15 mouse cellular contexts compared by ENCODE assay signal in the genomic region with DNA sequence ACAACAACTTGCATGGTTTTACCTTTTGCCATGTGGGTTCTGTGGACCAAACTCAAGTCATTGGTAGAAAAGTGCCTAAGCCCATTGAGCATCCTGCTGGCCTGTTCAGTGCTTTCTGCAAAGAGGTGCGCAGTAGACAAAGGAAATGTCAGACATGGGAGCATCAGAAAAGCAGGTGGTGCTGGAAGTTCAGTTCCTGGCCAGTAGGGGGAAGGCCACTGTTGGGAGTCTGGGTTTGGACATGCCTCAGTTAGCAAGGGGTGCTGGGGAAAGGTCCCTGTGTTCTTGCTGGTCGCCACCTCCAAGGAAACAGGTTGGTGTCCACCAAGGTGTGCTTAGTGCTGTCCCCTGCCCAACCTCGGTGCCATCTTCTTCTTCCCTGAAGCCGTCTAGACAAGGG. TPM values are rescaled to one million over a fixed set of nuclear protein-coding genes. Genes with fewer than 3 reads are reported as not detected.
DNase-seq lines count a peak whose midpoint lies in the region; ATAC-seq and TF ChIP-seq lines count a peak whose summit lies in the region.
"Had no signal": no experiment of that assay in that cellular context is flagged by ENCODE, and none has a peak within 500 bp of the region (broad histone marks: within the 10 kb centered on the region; RNA-seq: fewer than 3 reads in every experiment).

No protein-coding gene starts in this region.

- 85% methylated on average over 4 of the region's 4 CpGs for WGBS in forebrain, postnatal 0 days
- 93% methylated on average over 4 of the region's 4 CpGs for WGBS in forebrain, embryonic 10.5 days
- 93% methylated on average over 4 of the region's 4 CpGs for WGBS in lung, embryonic 14.5 days
- WGBS in heart, embryonic 12.5 days, result 93% methylated on average over 4 of the region's 4 CpGs

- no peak overlapping the region for H3K4me2 ChIP-seq in forebrain, postnatal 0 days (ENCODE audit: low read depth)
- no peak overlapping the region for H3K4me2 ChIP-seq in lung, embryonic 14.5 days
- H3K4me2 ChIP-seq in CH12.LX (ENCODE audit: insufficient read depth, low read depth, poor library complexity, severe bottlenecking), result no peak overlapping the region
- H3K4me2 ChIP-seq in heart, embryonic 12.5 days, result no peak overlapping the region
- H3K4me2 ChIP-seq: embryonic facial prominence, embryonic 13.5 days; neural tube, embryonic 12.5 days had no signal

- no peak overlapping the region for H3K4me3 ChIP-seq in forebrain, postnatal 0 days (ENCODE audit: low read depth, low read length)
- no peak overlapping the region for H3K4me3 ChIP-seq in forebrain, embryonic 10.5 days
- H3K4me3 ChIP-seq in lung, embryonic 14.5 days (ENCODE audit: low read depth, low read length), result no peak overlapping the region
- no peak overlapping the region for H3K4me3 ChIP-seq in CH12.LX (replicated peaks in 1 of 3; ENCODE audit: low read depth in 2 of 3, low read length in 2 of 3, poor library complexity in 1 of 3)
- no peak overlapping the region for H3K4me3 ChIP-seq in cortical plate, adult 2 months (ENCODE audit: insufficient read depth, low read length)
- H3K4me3 ChIP-seq in heart, embryonic 12.5 days, result no peak overlapping the region
- H3K4me3 ChIP-seq: embryonic facial prominence, embryonic 13.5 days; limb, embryonic 10.5 days; neural tube, embryonic 12.5 days had no signal

- H3K9me3 ChIP-seq in forebrain, postnatal 0 days (ENCODE audit: low read length), result no peaks in the 10 kb centered on the region
- no peaks in the 10 kb centered on the region for H3K9me3 ChIP-seq in forebrain, embryonic 10.5 days
- H3K9me3 ChIP-seq in lung, embryonic 14.5 days (ENCODE audit: low read depth, low read length), result no peaks in the 10 kb centered on the region
- no peaks in the 10 kb centered on the region for H3K9me3 ChIP-seq in CH12.LX (replicated peaks; ENCODE audit: low read length)
- H3K9me3 ChIP-seq in heart, embryonic 12.5 days (replicated peaks), result no peaks in the 10 kb centered on the region
- H3K9me3 ChIP-seq: embryonic facial prominence, embryonic 13.5 days; limb, embryonic 10.5 days; neural tube, embryonic 12.5 days had no signal

- in situ Hi-C loops in CH12.LX (cut with MboI; ENCODE audit: low pct_ligation_motif_present, low pct_unique_long_range_greater_than_20kb, low sequenced_read_pairs), result no loop called here

- H3K79me2 ChIP-seq in CH12.LX (replicated peaks; ENCODE audit: control insufficient read depth, extremely low read depth, insufficient read depth, poor library complexity, severe bottlenecking), result no peaks in the 10 kb centered on the region

- dilution Hi-C loops in CH12.LX (cut with MboI; ENCODE audit: extremely low pct_ligation_motif_present, extremely low pct_unique_long_range_greater_than_20kb, low sequenced_read_pairs), result no loop called here

- no peak for ATAC-seq in forebrain, postnatal 0 days
- no peak for ATAC-seq in lung, embryonic 14.5 days (ENCODE audit: insufficient read depth)
- no peak for ATAC-seq in megakaryocyte, adult 5-6 weeks (ENCODE audit: poor library complexity, severe bottlenecking)
- no peak for ATAC-seq in heart, embryonic 12.5 days (ENCODE audit: insufficient number of reproducible peaks, low FRiP score)
- ATAC-seq: hindbrain, embryonic 16.5 days had no signal

- H3K27ac ChIP-seq in forebrain, postnatal 0 days (ENCODE audit: low read depth, low read length), result no peak overlapping the region
- H3K27ac ChIP-seq in forebrain, embryonic 10.5 days, result no peak overlapping the region
- no peak overlapping the region for H3K27ac ChIP-seq in lung, embryonic 14.5 days (ENCODE audit: low read depth)
- no peak overlapping the region for H3K27ac ChIP-seq in CH12.LX (ENCODE audit: insufficient read depth, low read depth)
- no peak overlapping the region for H3K27ac ChIP-seq in cortical plate, adult 2 months (ENCODE audit: insufficient read depth, low read length)
- no peak overlapping the region for H3K27ac ChIP-seq in heart, embryonic 12.5 days (ENCODE audit: poor library complexity, severe bottlenecking)
- H3K27ac ChIP-seq: embryonic facial prominence, embryonic 13.5 days; limb, embryonic 10.5 days; macrophage; neural tube, embryonic 12.5 days had no signal

- no peak for TF ChIP-seq RAD21 in CH12.LX (IDR thresholded peaks at IDR 0.05; ENCODE audit: low read depth, low read length)

- no peak overlapping the region for H3K9ac ChIP-seq in forebrain, postnatal 0 days
- H3K9ac ChIP-seq in lung, embryonic 14.5 days, result no peak overlapping the region
- no peak overlapping the region for H3K9ac ChIP-seq in CH12.LX (ENCODE audit: insufficient read depth, low read depth)
- H3K9ac ChIP-seq in heart, embryonic 12.5 days, result no peak overlapping the region
- H3K9ac ChIP-seq: embryonic facial prominence, embryonic 13.5 days; neural tube, embryonic 12.5 days had no signal

- TF ChIP-seq EP300 in CH12.LX (IDR thresholded peaks at IDR 0.05; ENCODE audit: low read length), result no peak

- no peaks in the 10 kb centered on the region for H3K27me3 ChIP-seq in forebrain, postnatal 0 days (ENCODE audit: insufficient read depth, low read length)
- H3K27me3 ChIP-seq in forebrain, embryonic 10.5 days (ENCODE audit: poor library complexity, severe bottlenecking), result peaks cover 26% of the 10 kb centered on the region
- no peaks in the 10 kb centered on the region; the same call in 1 of the 2 replicates for H3K27me3 ChIP-seq in lung, embryonic 14.5 days (ENCODE audit: insufficient read depth, low read length)
- H3K27me3 ChIP-seq in CH12.LX (replicated peaks), result no peaks in the 10 kb centered on the region
- peaks cover 25% of the 10 kb centered on the region for H3K27me3 ChIP-seq in heart, embryonic 12.5 days (replicated peaks)

- H3K36me3 ChIP-seq in forebrain, postnatal 0 days (ENCODE audit: insufficient read depth), result peaks cover 60% of the 10 kb centered on the region
- peaks cover 72% of the 10 kb centered on the region for H3K36me3 ChIP-seq in forebrain, embryonic 10.5 days (replicated peaks)
- peaks cover 63% of the 10 kb centered on the region for H3K36me3 ChIP-seq in lung, embryonic 14.5 days (ENCODE audit: insufficient read depth)
- peaks cover 66 to 80% of the 10 kb centered on the region in 2 experiments for H3K36me3 ChIP-seq in CH12.LX (replicated peaks in 1 of 2; ENCODE audit: control insufficient read depth in 1 of 2, insufficient read depth in 1 of 2, low read length in 1 of 2)
- peaks cover 63% of the 10 kb centered on the region for H3K36me3 ChIP-seq in heart, embryonic 12.5 days

- TF ChIP-seq POLR2A in CH12.LX (IDR thresholded peaks at IDR 0.05; ENCODE audit: low read depth, low read length), result no peak
- no peak for TF ChIP-seq POLR2A in cortical plate, adult 2 months (IDR thresholded peaks at IDR 0.05; ENCODE audit: extremely low read depth, insufficient read depth, low read length)

- no peak for DNase-seq in forebrain, postnatal 0 days
- no peak for DNase-seq in forebrain, embryonic 10.5 days (ENCODE audit: extremely low spot score, low spot score)
- DNase-seq in lung, embryonic 14.5 days, result no peak
- no peak for DNase-seq in lung, postnatal 10 days
- DNase-seq in CH12.LX (ENCODE audit: extremely low read depth), result no peak
- DNase-seq: cerebellum, adult 11 months; heart, adult 18-20 months had no signal

- peak; percentile 65 for TF ChIP-seq CTCF in forebrain, postnatal 0 days (IDR thresholded peaks at IDR 0.05; ENCODE audit: low read depth)
- peak; percentile 66 for TF ChIP-seq CTCF in lung, embryonic 14.5 days (IDR thresholded peaks at IDR 0.05; ENCODE audit: low read depth)
- peak; percentile 14 to 49; a peak in 2 of 4 replicates for TF ChIP-seq CTCF in CH12.LX (conservative IDR thresholded peaks at IDR 0.05 in 1 of 2, IDR thresholded peaks at IDR 0.05 in 1 of 2; ENCODE audit: low read depth in 2 of 2, low read length in 2 of 2)
- TF ChIP-seq CTCF in cortical plate, adult 2 months (IDR thresholded peaks at IDR 0.05; ENCODE audit: extremely low read depth, insufficient read depth, low read length), result peak; percentile 42; the same call in 1 of the 2 replicates

- no peaks in the 10 kb centered on the region for H3K4me1 ChIP-seq in forebrain, postnatal 0 days (ENCODE audit: insufficient read depth)
- peaks cover 24% of the 10 kb centered on the region for H3K4me1 ChIP-seq in forebrain, embryonic 10.5 days
- H3K4me1 ChIP-seq in lung, embryonic 14.5 days (ENCODE audit: insufficient read depth), result no peaks in the 10 kb centered on the region
- H3K4me1 ChIP-seq in CH12.LX (ENCODE audit: control insufficient read depth in 1 of 2, insufficient read depth in 2 of 2), result peaks cover 0 to under 1% of the 10 kb centered on the region in 2 experiments; a peak in 1 of 4 replicates
- H3K4me1 ChIP-seq in cortical plate, adult 2 months (ENCODE audit: control insufficient read depth, insufficient read depth, low read length), result no peaks in the 10 kb centered on the region
- H3K4me1 ChIP-seq in heart, embryonic 12.5 days (replicated peaks), result peaks cover 6% of the 10 kb centered on the region; the same call in 1 of the 2 replicates

RNA-seq across cellular contexts. Expression of gene Pank4, which starts 16.2 kb away (rescaled TPM):
- 39.7 and 40.0 TPM in 2 replicates for total RNA-seq in forebrain, postnatal 0 days (2014; rRNA removed)
- polyA plus RNA-seq in forebrain, postnatal 0 days (2015; fragmentation: Nextera tagmentation; extraction: Ambion mirVana), result 20.4 and 22.6 TPM in 2 replicates
- polyA plus RNA-seq in forebrain, embryonic 10.5 days (2016; fragmentation: Nextera tagmentation; extraction: Ambion mirVana), result 46.8 and 51.8 TPM in 2 replicates
- polyA plus RNA-seq in lung, embryonic 14.5 days (2014; fragmentation: Nextera tagmentation; extraction: Ambion mirVana), result 49.3 and 51.0 TPM in 2 replicates
- total RNA-seq in CH12.LX (2012; rRNA removed) (30.6 and 34.7 TPM in 2 replicates), CH12.LX (2014; rRNA removed) (27.6 and 28.1 TPM in 2 replicates)
- polyA plus RNA-seq in CH12.LX (2012; ENCODE audit: insufficient read length, low read depth), result 22.4 and 23.2 TPM in 2 replicates
- polyA plus RNA-seq in cortical plate, adult 2 months (2012; rRNA removed), result 64.5 and 68.2 TPM in 2 replicates
- 28.8 and 36.1 TPM in 2 replicates for total RNA-seq in megakaryocyte, adult 5-6 weeks (2015)
- total RNA-seq in megakaryocyte, adult 5-6 weeks (2017), result 19.1 and 27.0 TPM in 2 replicates
- 45.7 and 46.2 TPM in 2 replicates for polyA plus RNA-seq in heart, embryonic 12.5 days (2016; fragmentation: Nextera tagmentation; extraction: Ambion mirVana)

RNA-seq across cellular contexts. Expression of gene Hes5, which starts 19.4 kb away (rescaled TPM):
- total RNA-seq in forebrain, postnatal 0 days (2014; rRNA removed), result 92.2 and 100 TPM in 2 replicates
- polyA plus RNA-seq in forebrain, postnatal 0 days (2015; fragmentation: Nextera tagmentation; extraction: Ambion mirVana), result 107 and 120 TPM in 2 replicates
- 272 and 295 TPM in 2 replicates for polyA plus RNA-seq in forebrain, embryonic 10.5 days (2016; fragmentation: Nextera tagmentation; extraction: Ambion mirVana)
- 0.14 and 0.15 TPM in 2 replicates for polyA plus RNA-seq in lung, embryonic 14.5 days (2014; fragmentation: Nextera tagmentation; extraction: Ambion mirVana)
- 6.2 and 6.8 TPM in 2 replicates for total RNA-seq in CH12.LX (2012; rRNA removed)
- total RNA-seq in CH12.LX (2014; rRNA removed), result 2.1 and 2.7 TPM in 2 replicates
- polyA plus RNA-seq in CH12.LX (2012; ENCODE audit: insufficient read length, low read depth), result 1.5 and 1.7 TPM in 2 replicates
- 25.9 and 28.2 TPM in 2 replicates for polyA plus RNA-seq in cortical plate, adult 2 months (2012; rRNA removed)
- total RNA-seq in megakaryocyte, adult 5-6 weeks (2015), result 0.25 and 0.27 TPM in 2 replicates
- total RNA-seq in megakaryocyte, adult 5-6 weeks (2017), result not detected in 2 replicates
- polyA plus RNA-seq in heart, embryonic 12.5 days (2016; fragmentation: Nextera tagmentation; extraction: Ambion mirVana), result 0.70 TPM in 1 of 2 replicates, not detected in the other
- polyA plus RNA-seq: macrophage had no signal

RNA-seq across cellular contexts. Expression of gene Tnfrsf14, which starts 51.7 kb away (rescaled TPM):
- total RNA-seq in forebrain, postnatal 0 days (2014; rRNA removed), result 2.6 TPM in 1 of 2 replicates, not detected in the other
- not detected in 2 replicates for polyA plus RNA-seq in forebrain, postnatal 0 days (2015; fragmentation: Nextera tagmentation; extraction: Ambion mirVana)
- 0.68 and 0.93 TPM in 2 replicates for polyA plus RNA-seq in forebrain, embryonic 10.5 days (2016; fragmentation: Nextera tagmentation; extraction: Ambion mirVana)
- polyA plus RNA-seq in lung, embryonic 14.5 days (2014; fragmentation: Nextera tagmentation; extraction: Ambion mirVana), result 0.78 and 0.85 TPM in 2 replicates
- total RNA-seq in CH12.LX (2012; rRNA removed), result 68.3 and 109 TPM in 2 replicates
- 21.0 and 25.9 TPM in 2 replicates for total RNA-seq in CH12.LX (2014; rRNA removed)
- 19.8 and 20.0 TPM in 2 replicates for polyA plus RNA-seq in CH12.LX (2012; ENCODE audit: insufficient read length, low read depth)
- polyA plus RNA-seq in cortical plate, adult 2 months (2012; rRNA removed), result 2.3 TPM in 2 replicates
- 87.1 and 142 TPM in 2 replicates for total RNA-seq in megakaryocyte, adult 5-6 weeks (2015)
- 67.2 and 77.3 TPM in 2 replicates for total RNA-seq in megakaryocyte, adult 5-6 weeks (2017)
- polyA plus RNA-seq in heart, embryonic 12.5 days (2016; fragmentation: Nextera tagmentation; extraction: Ambion mirVana), result 1.8 and 2.9 TPM in 2 replicates
